Mouse (Mus musculus): ENCODE results near the gene Klhl36.
A peak's percentile ranks its signal among the peaks of the same experiment; 100 is the strongest.

Gene Klhl36

DNA sequence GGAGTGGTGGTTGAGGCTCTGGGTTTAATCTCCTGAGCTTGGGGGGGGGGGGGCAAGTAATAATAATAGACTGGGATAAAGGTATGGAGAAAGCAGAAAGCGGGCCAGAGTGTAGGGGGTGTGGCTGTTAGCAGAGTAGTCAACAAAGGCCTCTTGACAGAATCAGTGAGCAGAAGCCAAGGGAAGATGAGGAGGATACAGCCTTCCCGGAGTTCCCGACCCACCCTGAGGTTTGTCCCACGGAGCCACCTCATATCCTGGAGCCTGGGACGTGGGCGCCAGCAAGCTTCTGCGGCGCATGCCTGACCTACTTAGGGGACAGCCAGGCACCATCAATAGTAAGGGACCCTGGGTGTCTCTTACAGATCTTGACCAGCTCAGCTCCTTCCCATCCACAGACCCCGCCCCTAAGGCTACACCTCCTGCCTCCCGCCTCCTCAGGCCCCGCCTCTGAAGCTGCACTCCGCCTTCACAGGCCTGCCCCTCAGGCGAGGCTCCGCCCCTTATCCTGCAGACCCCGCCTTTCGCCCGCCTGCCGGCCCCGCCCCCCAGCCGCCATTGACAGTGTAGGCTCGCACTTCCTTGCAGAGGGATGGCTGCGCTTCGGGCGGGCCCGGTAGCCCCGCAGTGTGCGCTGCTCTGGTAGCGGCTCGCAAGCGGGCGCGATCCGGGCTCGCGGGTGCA is at the start of gene Klhl36:
Gene Klhl36, plus strand, starts transcription at position 561 of the 684 bp plus-strand sequence.
- peak; percentile 95 for DNase-seq

DNA sequence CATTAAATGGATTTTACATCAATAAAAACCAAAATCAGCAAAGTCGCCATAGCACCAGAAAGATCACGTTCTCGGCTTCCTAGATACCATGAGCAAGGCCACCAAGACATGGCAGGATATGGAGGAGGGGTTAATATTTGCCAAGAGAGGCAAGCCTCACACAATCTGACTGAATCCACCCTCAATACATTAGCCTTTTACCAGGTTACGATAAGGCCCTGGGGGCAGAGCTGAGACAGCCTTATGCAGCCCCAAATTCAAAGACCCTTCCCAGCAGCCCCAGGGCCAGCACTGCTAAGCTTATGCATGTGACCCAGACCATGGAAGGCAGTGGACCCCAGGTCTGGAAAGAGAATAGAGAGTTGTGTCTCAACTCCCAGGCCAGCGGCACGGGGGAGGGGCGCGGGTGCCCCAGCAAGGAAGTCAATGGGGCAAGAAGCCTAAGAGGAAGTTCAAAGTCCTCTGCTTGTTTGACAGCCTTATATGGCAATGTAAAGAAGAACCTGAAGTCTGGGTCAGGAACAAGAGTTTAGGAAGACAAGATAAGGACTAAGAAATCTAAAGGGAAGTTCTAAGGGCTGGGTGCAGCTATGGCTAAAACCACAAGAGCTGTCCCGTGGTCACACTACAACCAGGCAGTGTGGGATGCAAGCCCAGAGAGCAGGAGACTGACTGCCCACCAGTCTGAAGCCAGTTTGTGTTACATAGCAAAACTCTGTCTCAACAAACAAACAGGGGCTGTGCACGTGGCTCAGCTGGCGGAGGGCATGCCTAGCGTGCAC is 49.2 kb upstream of the Klhl36 start:
- no peak for DNase-seq

DNA sequence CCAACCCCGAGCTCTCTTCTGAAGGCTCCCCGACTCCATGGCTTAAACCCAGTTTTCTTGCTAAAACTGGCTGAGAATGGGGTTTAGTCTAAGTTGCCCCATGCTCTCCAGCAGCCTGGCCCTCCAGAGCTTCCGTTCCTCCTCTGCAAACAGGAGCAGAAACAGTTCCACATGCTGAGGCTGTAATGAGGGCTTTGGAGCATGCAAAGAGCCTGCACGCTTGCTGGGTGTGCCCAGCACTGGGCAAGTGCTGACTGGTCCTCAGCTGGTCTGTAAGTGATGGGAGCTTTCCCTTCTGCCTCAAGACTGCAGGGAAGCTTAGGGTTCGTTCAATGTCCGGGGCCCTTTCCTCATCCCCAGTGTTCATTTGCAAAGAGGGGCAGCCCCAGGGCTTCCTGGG is 45.8 kb upstream of the Klhl36 start:
- DNase-seq, result no peak

DNA sequence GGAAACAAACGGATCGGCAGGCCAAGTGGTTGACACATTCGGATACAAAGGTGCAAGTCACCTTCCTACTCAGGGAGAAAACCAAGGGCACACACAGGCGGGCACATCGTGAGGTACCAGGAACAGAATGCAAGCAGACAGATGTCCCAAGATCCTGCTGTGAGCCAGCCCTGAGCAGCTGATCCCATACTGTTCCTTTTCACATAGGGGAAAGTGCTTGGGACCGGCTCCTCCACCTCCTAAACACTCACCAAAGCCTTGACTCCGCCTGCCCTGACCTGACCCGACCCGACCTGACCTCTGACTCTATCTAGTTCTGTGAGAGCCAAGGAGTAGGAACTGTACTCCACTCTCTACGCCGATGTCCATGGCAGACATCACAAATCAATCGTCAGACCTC is 44.6 kb upstream of the Klhl36 start:
- DNase-seq, result no peak

DNA sequence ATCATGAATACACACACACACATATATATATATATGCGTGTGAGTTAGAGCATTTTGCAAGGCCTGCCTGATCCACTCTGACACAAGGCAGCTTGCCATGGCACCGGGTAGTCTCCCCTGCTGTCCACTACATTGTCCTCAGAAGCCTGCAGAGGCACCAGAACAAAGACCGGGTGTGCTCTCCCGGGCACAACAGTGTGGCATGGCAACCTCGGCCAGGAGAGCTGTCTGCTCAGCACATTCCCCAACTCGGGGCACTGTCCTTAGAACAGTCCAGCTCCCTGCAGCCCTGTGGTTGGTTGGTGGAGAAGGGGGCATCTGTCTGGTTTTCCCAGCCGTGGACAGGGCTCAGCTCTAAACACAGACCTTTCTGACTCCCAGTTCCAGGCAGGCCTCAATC is 42.8 kb upstream of the Klhl36 start:
- DNase-seq, result no peak

DNA sequence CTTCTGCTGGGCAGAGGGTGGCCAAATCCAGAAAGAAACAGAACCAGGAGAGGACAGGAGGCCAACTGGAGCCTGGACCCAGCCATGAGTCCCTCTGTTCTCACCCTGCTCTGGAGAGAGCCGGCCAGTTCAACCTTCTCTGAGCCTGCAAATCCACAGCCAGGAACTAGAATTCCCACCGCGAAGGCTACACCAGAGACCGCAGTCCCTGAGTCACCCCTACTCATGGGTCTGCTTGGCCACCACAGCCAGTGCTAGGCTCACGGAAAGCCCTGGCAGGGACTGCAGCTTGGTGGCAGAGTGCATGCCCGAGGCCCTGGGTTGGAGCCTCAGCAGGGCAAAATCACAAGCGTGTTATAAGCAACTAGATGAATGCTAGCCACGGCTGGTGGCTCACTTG is 42.1 kb upstream of the Klhl36 start:
- DNase-seq, result no peak

DNA sequence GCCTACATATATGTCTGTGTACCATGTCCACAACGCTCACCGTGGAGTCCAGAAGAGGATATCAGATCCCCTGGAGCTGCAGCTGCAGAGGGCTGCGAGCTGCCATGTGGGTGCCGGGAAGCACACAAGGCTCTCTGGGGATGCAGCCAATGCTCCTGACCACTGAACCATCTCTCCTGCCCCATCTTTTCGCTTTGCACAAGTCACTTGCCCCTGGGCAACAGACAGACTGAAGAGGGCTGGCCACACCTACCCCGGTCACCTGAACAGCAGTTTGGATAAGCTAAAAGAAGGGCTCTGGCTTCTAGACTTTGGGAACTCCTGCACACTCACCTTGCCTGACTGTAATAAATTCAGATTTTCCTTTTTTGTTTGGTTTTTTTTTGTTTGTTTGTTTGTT is 40.4 kb upstream of the Klhl36 start:
- no peak for DNase-seq

DNA sequence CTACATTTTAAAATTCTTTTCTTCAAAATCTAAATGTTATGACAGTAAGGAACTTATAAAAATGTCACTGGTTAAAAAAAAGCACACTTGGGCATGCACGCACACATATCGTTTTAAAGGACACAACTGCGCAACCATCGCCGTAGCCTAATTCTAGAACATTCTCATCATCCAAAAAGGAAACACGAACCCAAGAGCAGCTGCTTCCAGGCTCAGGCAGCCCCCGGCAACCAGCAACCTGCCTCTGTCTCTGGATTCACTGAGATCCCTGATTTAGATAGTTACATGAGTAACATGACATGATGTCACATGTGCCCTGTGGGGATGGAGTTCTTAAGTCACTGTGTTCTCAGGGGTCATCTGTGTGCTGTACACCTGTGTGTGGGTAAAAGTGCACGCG is 38.8 kb upstream of the Klhl36 start:
- no peak for DNase-seq

DNA sequence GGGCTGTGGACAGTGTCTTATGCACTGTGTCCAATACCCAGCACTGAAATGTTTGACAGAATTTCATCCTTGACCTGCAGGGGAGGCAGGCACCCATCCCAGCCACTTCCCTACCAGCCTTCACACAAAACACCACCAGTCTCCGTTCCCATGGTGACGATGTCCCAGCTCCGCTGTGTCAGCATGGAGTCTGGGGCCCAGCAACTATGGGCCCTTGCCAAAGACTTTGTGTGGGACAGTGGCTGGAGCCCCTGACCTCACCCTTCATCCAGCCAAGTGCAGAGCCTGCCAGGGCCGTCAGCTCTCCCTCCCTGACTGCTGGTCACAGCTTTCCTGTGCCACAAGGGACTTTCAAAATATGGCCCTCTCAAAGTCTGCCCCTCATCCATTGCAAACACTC is 38.0 kb upstream of the Klhl36 start:
- DNase-seq, result peak; percentile 43

DNA sequence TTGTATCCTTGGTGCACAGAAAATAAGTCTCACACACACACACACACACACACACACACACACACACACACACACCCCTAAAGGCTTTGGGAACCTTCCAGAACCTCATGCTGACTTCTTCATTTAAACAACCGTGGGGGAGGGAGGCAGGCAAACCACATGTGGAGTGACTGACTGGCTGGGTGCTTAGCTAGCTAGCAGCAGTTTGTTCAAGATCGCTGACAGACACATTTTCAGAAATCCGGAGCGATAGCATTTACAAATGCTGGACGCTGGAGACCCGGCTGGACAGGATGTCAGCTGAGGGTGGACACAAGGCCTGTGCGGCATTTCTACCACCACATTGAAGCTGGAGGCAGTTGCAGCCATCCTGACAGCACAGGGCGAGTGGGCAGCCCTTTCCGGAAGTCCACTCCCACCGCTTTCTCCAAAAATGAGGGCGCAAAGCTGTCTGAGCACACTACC is 37.2 kb upstream of the Klhl36 start:
- peak; percentile 46 for DNase-seq

DNA sequence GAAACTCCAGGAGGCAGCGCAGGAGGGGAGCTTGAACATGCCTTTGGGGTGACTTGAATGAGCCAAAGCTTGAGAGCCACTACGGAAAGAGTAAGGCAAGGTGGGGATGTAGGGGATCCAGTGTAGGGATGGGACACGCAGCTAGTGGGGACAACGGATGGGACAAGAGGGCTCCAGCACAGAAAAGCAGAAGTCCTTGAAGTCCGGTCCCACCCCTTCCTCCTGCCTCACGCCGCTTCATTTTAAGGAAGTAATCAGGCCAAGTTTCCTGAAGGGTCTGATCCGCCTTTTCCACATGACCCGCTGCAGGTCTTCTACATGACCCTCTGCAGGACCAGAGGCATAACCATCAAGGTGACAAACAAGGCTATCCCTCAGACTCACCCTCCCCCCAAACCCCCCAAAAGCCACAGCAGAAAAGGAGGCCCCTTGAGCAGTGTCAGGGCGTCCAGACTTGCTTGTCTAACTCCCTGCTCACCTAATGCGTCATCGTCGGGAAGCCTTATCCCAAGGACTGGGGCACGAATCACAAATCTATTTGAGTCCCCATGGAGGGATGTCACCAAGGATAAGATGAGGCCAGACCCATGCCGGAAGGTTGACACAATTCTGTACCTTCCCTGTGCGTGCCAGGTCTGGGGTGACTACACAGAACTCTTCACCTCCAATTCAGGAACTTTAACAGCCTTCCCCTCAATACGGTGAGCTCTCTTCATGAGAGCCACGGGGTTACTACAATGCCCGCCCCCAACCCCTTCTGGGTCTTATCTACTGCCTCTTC is 35.9 kb upstream of the Klhl36 start:
- DNase-seq, result no peak

DNA sequence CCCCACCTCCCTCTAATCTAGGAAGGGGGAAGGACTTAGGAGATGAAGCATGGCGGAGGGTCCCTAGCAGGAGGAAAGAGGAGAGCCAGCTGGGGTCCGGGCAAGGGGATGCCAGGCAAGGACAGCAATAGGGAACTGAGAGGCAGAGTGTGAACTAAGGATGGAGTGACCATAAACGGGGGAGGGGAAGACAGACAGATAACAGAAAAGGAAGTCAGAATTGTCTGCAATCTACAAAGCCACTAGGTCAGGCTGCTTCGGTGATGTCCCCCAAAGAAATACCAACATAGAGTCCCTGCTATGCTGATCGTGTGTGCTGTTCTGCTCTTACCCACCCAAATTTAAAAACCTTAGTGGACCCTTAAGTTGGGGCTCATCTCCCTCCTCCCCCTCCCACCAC is 35.1 kb upstream of the Klhl36 start:
- DNase-seq, result no peak

DNA sequence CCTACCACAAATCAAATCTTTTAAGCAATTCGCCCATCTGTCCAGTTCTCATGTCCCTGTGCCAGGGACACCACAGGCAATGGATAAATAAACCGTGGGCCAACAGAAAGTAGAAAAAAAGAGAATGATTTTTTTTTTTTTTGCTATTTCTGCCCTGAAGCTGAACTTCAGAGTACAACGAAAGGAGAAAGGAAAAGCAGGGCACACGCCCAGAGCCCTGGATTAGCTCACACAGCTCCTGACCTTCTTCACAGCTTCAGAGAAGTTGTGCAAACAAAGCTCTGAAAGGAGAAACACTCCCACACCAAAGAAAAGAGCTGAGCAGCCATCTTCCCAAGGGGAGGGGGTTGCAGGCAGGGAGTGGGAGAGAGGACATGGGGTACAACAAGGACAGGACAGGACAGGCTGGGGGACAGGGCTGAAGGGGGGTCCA is 34.3 kb upstream of the Klhl36 start:
- DNase-seq, result no peak

DNA sequence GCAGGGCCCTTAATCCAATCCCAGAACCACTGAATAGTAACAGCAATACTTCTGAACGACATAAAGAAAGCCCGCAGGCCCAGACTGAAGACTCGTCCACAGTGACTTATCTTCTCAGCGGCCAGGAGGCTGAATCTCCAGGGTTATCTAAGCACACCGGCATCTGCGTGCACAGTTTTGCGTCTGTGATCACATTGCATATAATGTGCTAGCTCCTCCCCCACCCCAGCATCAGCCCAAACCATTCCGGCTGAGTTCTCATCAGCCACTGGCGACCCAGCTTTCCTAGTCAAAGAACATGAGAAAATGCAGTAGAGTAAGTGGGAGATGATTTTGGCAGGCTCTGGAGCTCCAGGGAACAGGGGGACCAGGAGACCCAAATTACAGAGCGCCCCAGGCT is 33.1 kb upstream of the Klhl36 start:
- no peak for DNase-seq

DNA sequence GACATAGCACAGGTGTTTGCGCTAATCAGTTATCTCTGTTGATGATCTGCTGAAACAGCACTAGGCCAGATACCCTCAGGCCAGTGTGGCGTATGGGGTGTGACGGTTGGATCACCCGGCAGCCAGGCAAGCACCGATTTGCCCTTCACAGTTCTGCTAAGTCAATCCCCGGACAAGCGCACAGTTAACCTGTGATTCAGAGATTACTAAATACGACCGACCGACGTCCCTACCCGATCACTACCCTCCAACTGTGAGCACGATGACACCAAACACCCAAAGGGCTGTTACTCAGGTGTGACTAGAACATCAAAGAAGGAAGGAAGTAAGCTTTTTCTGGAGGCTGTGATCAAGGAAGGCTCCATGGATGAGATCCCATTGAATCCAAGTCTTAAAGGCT is 32.6 kb upstream of the Klhl36 start:
- no peak for DNase-seq

DNA sequence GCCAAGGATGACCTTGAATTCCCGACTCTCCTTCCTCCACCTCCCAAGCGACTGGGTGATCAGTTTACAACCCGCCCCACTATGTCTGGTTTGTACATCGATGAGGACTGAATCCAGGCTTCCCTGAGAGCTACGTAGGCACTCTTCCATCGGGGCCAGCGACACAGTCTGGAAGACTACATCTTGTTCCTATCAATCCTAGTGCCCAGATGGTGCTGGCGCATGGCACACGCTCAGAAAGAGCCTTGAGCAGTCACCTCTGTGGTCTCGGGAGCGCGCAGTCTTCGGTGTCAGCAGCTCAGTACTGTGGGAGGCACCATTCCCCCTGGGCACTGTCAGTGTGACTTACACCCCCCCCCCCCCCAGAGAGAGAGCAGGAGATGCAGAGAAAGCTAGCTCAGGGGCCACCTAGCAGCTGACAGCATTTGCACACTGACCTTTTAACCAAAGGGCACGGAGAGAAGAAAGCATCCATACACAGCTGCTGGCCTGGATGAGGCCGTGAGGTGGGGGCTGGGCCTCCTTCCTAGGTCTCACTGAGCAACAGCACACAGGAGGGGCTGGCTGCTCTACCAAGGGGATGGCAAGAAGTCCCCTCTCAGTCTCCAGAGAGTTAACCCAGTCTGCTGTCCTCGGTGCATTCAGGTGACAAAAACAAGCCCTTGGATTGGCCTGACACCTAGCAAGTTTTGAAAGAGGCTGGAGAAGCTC is 32.0 kb upstream of the Klhl36 start:
- DNase-seq, result no peak

DNA sequence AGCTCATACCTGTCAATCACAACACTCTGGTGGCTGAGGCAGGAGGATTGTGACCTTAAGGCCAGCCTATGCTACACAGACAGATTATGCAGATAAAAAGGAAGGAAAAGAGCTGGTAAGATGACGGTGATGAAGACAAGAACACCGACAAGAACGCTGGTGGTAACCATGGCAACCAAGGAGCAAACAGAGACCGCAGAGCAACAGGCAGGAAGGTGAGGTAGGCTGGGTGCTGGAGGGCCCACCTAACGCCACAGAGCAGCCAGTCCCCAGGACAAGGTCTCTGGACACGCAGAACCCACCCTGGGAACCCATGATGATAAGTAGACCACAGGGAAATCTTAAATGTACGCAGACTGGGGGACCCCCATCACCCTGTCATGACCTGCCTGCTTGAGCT is 31.5 kb upstream of the Klhl36 start:
- no peak for DNase-seq

DNA sequence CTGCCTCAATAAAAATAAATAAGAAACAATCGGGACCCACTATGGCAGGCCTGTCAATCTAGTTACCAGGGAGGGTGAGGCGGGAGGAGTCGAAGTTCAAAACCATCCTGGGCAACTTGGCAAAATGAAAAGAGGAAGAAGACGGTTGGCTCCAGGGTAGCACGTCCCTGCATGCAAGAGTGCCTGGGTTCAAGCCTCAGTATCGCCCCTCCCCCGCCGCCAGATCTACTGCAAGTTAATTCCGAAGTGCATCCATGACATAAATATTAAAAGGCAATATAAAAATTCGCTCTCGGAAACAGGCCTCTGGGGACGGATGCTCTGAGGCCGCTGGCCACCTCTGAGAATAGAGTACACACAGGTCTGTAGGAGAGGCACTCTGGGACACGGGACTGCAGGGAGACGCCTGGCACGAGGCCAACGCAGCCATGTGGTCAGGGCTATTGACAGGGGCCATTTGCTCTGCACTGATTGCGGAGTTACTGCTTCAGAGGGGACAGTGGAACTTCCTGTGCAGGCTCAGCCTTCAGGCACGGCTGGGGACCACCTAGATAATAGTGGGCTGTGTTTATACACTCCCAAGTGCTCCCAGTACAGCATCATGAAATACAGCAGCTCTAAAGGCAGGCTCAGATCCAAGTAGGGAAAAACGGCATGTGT is 30.6 kb upstream of the Klhl36 start:
- DNase-seq, result no peak

DNA sequence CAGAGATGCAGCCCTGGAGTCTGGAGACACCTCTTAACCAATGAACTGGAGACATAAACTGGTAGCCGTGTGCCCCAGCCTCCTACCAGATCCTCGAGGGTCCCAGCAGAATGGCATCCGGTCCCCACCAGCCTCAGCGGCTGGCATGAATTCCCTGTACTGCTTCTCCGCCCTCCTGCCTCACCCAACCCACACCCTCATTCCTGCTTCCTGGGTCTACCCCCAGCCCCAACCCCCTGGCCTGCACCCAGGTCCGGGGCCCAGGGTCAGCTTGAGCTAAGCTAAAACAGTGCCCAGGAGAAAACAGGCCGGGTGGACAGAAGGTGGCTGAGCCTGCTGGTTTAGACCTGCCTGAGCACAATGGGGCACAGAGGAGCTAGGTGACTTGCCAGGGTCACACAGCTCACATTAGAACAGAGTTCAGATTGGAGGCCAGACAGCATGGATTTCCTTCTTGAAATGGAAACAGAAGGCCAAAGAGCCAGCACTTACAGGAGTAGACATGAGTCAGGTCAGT is 29.9 kb upstream of the Klhl36 start:
- no peak for DNase-seq

DNA sequence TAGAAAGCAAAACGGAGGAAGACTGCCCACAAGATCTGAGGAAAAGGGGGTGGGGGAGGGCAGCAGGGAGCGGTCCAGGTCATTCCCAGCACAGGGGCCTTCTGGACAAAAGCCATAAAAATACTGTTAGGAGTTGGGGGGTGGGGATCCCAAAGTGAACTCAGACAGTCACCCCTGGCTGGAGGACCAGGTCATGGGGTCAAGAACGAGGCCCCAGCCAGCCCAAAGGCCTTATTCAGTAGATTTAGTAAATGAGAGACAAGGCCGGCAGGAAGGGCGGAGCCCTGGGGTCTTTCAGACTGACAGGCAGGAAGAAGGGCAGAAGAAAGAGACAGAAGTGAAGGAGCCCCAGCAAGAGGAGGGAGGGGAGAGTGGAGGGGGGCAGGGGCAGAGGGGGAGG is 29.1 kb upstream of the Klhl36 start:
- no peak for DNase-seq

DNA sequence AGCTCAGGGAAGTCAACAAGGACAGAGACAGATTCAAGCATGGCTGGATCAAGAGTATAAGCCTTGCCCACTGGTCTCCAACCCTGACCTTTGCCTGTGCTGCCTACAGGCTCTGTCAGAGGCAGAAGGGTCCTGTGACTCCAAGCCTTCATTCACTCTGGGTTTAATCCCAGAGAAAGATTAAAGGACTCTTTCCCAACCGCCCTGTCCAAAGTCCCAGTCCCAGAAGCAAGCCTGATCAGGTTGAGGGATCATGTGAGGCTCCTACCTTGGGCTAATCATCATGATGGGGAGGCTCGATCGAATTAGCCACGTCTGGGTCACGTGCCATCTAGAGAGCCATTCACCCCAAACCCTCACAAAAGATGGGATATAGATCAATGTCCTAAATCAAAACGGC is 27.4 kb upstream of the Klhl36 start:
- no peak for DNase-seq

DNA sequence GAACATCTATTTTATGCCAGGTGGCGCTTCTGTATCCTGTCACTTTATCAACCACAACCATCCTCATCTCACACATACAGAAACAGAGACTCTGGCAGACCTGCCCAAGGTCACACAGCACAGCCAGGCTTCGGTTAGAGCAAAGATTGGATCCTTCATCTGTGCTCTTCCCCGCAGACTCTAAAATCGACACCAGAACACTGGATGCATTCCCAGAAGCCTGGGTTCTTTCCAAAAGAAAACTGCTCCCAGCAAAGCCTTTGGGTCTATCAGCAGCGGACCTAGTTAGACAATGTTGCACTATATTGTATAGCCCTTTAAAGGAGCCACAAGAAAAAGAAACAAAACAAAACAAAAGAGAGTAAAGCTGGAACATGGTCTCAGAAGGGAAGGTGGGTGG is 26.8 kb upstream of the Klhl36 start:
- no peak for DNase-seq
